Mouse (Mus musculus) midbrain, embryonic 11.5 days (tissue): ENCODE data around the gene Trp63. TPM values are rescaled to one million over a fixed set of nuclear protein-coding genes. Genes with fewer than 3 reads are reported as not detected.
A peak's percentile ranks its signal among the peaks of the same experiment; 100 is the strongest.

ENCODE experiments used
- ATAC-seq: fragments of 200-750 bp; cut with Nextera tagmentation; 2 replicates; pipeline ENCODE4 v1.8.0; 2017; ENCODE audit warnings: moderate TSS enrichment, moderate library complexity; ENCODE audit not compliant: low FRiP score
- DNase-seq: peaks from one replicate; pipeline ENCODE4 v3.0.0; 2015; ENCODE audit warnings: low spot score; ENCODE audit errors: missing footprints
- H3K27ac ChIP-seq: fragments of 300-500 bp; sonication (generic); 2 replicates; pipeline ENCODE4 v1.5.1; 2014; ENCODE audit warnings: low read depth, low read length
- H3K27me3 ChIP-seq: fragments of 300-500 bp; sonication (generic); 2 replicates; pipeline ENCODE4 v1.6.1; 2014; ENCODE audit warnings: mild to moderate bottlenecking, low read length, moderate library complexity, mixed read lengths; ENCODE audit not compliant: control insufficient read depth, insufficient read depth
- H3K36me3 ChIP-seq: fragments of 300-500 bp; sonication (generic); 2 replicates; pipeline ENCODE4 v1.6.1; 2014; ENCODE audit warnings: mild to moderate bottlenecking, low read length, moderate library complexity, mixed read lengths; ENCODE audit not compliant: control insufficient read depth, insufficient read depth
- H3K4me1 ChIP-seq: fragments of 300-500 bp; sonication (generic); 2 replicates; pipeline ENCODE4 v1.6.1; 2014; ENCODE audit warnings: low read length; ENCODE audit not compliant: control insufficient read depth, insufficient read depth
- H3K4me2 ChIP-seq: fragments of 300-500 bp; sonication (generic); 2 replicates; pipeline ENCODE4 v1.6.1; 2014; ENCODE audit warnings: mild to moderate bottlenecking, moderate library complexity
- H3K4me3 ChIP-seq: fragments of 300-500 bp; sonication (generic); 2 replicates; pipeline ENCODE4 v1.5.1; 2014; ENCODE audit warnings: low read depth, low read length
- H3K9ac ChIP-seq: fragments of 300-500 bp; sonication (generic); 2 replicates; pipeline ENCODE4 v1.6.1; 2014; ENCODE audit warnings: low read length
- H3K9me3 ChIP-seq: fragments of 300-500 bp; sonication (generic); 2 replicates; pipeline ENCODE4 v1.6.1; 2016; ENCODE audit warnings: low read length; ENCODE audit not compliant: control insufficient read depth
- WGBS: fragments of 180-500 bp; shearing (Covaris S2); extraction: QIAGEN DNeasy Blood & Tissue Kit; methylation state at CpG from one replicate; pipeline ENCODE4 v1.1.7; 2014; 5-methylcytosine and 5-hydroxymethylcytosine counted together
- polyA plus RNA-seq: library from polyadenylated mRNA; unstranded; fragments of >200 nt; fragmentation: Nextera tagmentation; extraction: Ambion mirVana; gene quantifications from 2 replicates; pipeline ENCODE4 v1.2.1, GENCODE M21; 2014

Gene Trp63
- polyA plus RNA-seq, 1 experiment from 2014 or later, result 2.1 TPM

DNA sequence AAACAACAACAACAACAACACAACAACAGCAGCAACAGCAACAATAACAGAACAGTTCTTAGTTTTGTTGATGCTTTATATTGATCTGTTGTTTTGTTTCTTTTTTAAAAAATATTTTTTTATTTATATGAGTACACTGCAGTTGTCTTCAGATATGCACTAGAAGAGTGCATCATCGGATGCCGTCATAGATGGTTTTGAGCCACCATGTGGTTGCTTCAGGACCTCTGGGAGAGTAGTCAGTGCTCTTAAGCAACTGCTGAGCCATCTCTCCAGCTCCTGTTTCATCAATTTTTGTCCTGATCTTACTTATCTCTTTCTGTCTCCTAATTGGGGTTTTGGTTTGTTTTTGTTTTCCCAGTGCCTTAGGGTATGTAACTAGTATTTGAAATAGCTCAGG, 17.7 kb downstream of the Trp63 start:
- Histone ChIP-seq H3K27me3 (no peaks in the 10 kb centered on the region), H3K9ac (no peak overlapping the region), H3K9me3 (no peaks in the 10 kb centered on the region), H3K27ac (no peak overlapping the region), H3K4me3 (no peak overlapping the region), H3K4me2 (no peak overlapping the region), H3K4me1 (no peaks in the 10 kb centered on the region), H3K36me3 (no peaks in the 10 kb centered on the region)
- DNase-seq (no peak), ATAC-seq (no peak)
- 85% methylated on average over 2 of the region's 2 CpGs for WGBS

DNA sequence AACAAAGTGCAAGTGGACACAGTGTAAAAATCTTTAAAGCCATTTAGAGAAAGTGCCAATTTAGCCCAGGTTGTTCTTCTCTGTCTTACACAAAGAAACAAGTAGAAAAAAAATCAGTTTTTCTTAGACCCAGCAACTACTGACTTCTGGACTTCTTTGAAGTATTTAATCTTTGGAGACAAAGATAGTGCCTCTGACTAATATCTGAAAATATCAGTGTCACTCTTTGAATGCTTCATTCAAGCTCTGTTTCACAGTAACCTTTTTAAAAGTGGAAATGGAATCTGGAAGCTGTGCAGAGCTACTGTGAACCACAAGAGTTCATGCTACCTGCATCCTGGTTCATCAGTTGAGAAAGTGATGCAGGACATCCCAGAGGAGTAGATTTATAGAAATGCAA, 22.7 kb downstream of the Trp63 start:
- no peak overlapping the region for H3K9ac ChIP-seq
- no peak overlapping the region for H3K27ac ChIP-seq
- H3K4me3 ChIP-seq, result no peak overlapping the region
- H3K27me3 ChIP-seq, result no peaks in the 10 kb centered on the region
- H3K36me3 ChIP-seq, result no peaks in the 10 kb centered on the region
- H3K4me2 ChIP-seq, result no peak overlapping the region
- no peaks in the 10 kb centered on the region for H3K9me3 ChIP-seq
- no peak for DNase-seq
- H3K4me1 ChIP-seq, result no peaks in the 10 kb centered on the region
- no peak for ATAC-seq

DNA sequence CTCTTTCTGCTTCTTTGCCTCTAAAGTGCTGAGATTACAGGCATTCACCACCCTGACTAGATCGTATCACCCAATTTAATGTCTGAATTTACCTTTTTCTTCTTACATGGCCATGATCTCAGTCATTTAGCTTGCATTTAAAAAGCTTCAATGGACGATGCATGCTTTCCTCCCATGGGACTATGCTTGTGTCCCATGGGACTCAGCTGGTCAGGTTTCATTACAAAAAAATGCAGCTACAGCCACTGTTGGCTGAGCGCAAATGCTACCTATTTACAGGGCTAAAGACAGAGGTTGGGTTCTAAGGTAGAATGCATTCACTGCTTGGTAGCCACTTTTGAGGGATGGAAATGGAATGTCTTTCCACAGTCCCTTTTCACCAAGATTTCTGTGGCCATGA, 32.2 kb downstream of the Trp63 start:
- DNase-seq, result no peak
- no peak overlapping the region for H3K9ac ChIP-seq
- H3K36me3 ChIP-seq, result no peaks in the 10 kb centered on the region
- no peaks in the 10 kb centered on the region for H3K27me3 ChIP-seq
- no peak overlapping the region for H3K27ac ChIP-seq
- no peak for ATAC-seq
- no peaks in the 10 kb centered on the region for H3K9me3 ChIP-seq
- no peaks in the 10 kb centered on the region for H3K4me1 ChIP-seq
- H3K4me3 ChIP-seq, result no peak overlapping the region
- 85% methylated on average over 3 of the region's 3 CpGs for WGBS
- H3K4me2 ChIP-seq, result no peak overlapping the region

DNA sequence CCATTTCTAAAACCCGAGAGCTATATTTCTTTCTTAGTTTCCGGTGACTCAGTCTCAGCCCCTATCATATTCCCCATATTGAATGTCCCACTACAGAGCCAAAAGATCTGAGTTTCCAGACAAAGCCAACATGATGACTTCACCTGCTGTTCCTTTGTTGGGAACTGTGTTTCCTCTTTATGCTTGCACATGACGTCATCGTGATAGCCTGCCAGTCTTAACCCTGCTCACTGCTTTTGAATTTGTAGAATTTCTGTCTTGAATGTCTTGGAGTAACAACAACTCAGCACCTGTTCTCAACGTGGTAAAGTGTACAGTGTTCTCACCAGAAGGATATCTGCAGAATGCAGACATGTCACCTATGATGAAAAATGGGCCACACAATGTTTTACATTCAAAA, 39.6 kb downstream of the Trp63 start:
- H3K27ac ChIP-seq, result no peak overlapping the region
- H3K4me1 ChIP-seq, result no peaks in the 10 kb centered on the region
- ATAC-seq (no peak), DNase-seq (no peak)
- H3K9ac ChIP-seq, result no peak overlapping the region
- H3K36me3 ChIP-seq, result no peaks in the 10 kb centered on the region
- H3K4me3 ChIP-seq, result no peak overlapping the region
- no peak overlapping the region for H3K4me2 ChIP-seq
- 79% methylated on average over 5 of the region's 5 CpGs for WGBS
- no peaks in the 10 kb centered on the region for H3K9me3 ChIP-seq
- H3K27me3 ChIP-seq, result no peaks in the 10 kb centered on the region

DNA sequence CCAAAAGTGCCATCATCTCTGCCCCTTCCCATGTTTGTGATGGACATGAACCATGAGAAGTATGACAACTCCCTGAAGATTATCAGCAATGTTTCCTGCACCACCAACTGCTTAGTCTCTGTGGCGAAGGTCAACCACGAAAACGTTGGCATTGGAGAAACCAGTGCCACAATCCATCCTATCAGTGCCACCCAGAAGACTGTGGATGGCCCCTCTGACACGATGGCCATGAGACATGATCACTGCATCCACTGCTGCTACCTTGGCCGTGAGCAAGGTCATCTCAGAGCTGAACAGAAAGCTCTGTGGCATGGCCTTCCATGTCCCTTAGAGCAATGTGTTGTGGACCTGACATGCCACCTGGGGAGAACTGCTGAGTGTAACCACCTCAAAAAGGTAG, 43.4 kb downstream of the Trp63 start:
- DNase-seq, result no peak
- Histone ChIP-seq H3K27me3 (no peaks in the 10 kb centered on the region), H3K4me3 (no peak overlapping the region), H3K4me1 (no peaks in the 10 kb centered on the region), H3K4me2 (no peak overlapping the region), H3K9ac (no peak overlapping the region), H3K36me3 (no peaks in the 10 kb centered on the region), H3K27ac (no peak overlapping the region), H3K9me3 (no peaks in the 10 kb centered on the region)
- ATAC-seq, result no peak
- WGBS, result 91% methylated on average over 5 of the region's 5 CpGs

DNA sequence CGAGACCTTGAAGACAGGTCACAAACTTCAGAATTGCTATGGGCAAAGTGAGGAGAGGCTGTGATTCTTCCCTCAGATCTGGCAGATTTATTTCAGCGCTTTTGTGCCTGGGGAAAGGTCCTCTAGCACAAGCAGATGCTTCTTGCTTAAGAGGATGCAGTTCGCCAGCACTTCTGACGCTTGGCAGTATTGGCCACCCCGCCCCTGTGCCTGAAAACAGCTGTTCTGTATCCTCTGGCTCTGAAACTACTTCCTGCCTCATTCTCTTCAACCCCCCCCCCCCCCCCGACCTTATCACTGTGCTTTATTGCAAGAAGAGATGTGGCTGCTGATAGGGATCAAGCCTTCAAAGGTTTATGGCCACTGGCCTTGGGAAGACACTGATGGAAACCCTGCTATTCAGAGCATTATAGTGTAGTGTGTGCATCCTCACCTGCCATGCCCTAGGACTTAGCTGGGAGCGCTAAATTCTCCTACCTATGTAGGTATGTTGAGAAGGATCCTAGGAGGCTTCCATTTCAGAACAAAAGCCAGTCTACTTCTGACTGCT, 44.5 kb downstream of the Trp63 start:
- no peaks in the 10 kb centered on the region for H3K9me3 ChIP-seq
- ATAC-seq (no peak), DNase-seq (no peak)
- H3K27ac ChIP-seq, result no peak overlapping the region
- no peak overlapping the region for H3K9ac ChIP-seq
- no peak overlapping the region for H3K4me3 ChIP-seq
- no peaks in the 10 kb centered on the region for H3K36me3 ChIP-seq
- WGBS, result 76% methylated on average over 7 of the region's 7 CpGs
- H3K4me1 ChIP-seq, result no peaks in the 10 kb centered on the region
- H3K27me3 ChIP-seq, result no peaks in the 10 kb centered on the region
- no peak overlapping the region for H3K4me2 ChIP-seq

DNA sequence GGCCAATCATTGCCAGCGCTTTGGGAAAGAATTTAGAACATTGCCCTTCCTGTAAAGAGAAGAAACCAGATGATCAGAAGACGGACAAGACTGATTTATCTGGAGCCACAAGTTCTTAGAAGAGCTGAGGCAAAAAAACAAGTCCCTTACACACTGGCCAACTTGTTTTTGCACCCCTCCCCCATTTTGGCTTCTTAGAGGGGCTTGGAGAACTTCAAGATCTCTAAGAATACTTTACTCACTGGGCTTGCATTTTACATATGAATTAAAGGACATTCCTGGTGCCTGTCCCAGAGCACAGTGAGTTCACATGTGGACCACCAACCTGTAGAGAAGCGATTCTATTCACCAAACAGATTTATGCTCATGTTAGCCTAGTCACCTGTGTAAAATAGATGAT, 53.3 kb downstream of the Trp63 start:
- H3K27me3 ChIP-seq, result no peaks in the 10 kb centered on the region
- no peaks in the 10 kb centered on the region for H3K36me3 ChIP-seq
- no peaks in the 10 kb centered on the region for H3K4me1 ChIP-seq
- H3K4me2 ChIP-seq, result no peak overlapping the region
- H3K9me3 ChIP-seq, result no peaks in the 10 kb centered on the region
- no peak overlapping the region for H3K27ac ChIP-seq
- no peak overlapping the region for H3K4me3 ChIP-seq
- H3K9ac ChIP-seq, result no peak overlapping the region
- DNase-seq (no peak), ATAC-seq (no peak)
- 76% methylated on average over 3 of the region's 3 CpGs for WGBS

DNA sequence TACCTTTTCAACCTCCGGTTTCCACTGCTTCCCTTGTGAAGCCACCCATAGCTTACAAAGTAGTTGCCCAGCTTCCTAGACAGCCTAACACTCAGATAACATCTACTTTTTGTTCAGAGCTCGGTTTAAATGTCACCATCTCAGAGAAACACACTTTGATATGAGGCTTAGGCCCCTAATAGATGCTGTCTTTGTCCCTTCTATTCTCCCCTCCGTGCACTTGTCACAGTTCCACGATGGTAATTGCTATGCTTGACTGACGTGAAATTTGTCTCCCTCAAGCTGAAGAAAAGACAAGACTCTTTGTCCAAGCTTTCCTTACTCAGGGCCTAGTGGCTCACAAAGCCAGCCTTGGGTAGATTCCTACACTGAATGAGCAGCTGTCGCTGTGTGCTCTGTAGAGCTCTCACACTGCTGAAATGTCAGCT, 54.1 kb downstream of the Trp63 start:
- H3K9me3 ChIP-seq, result no peaks in the 10 kb centered on the region
- no peak overlapping the region for H3K4me2 ChIP-seq
- DNase-seq, result peak; percentile 88
- no peak overlapping the region for H3K4me3 ChIP-seq
- H3K27ac ChIP-seq, result no peak overlapping the region
- no peaks in the 10 kb centered on the region for H3K36me3 ChIP-seq
- ATAC-seq, result peak; percentile 78
- 31% methylated on average over 6 of the region's 6 CpGs for WGBS
- no peak overlapping the region for H3K9ac ChIP-seq
- no peaks in the 10 kb centered on the region for H3K4me1 ChIP-seq
- H3K27me3 ChIP-seq, result no peaks in the 10 kb centered on the region

DNA sequence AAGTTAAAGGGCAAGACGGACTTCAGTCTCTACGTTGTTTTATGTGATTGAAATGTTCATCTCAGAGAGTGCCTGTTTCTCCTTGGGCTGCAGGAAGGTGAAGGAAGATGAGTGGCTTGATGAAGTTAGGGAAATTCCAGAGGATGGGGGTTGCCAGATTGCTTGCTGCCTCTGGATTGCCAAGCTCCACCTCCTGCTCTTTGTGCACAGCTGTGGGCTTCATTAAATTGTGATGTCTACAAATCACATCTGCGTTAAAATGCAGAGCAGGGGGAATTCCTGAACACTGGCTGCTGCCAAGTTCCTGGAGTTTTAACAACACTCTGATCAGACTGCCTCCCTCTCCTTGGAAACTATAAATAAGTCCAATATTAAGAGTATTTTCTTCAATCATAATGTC, 63.2 kb downstream of the Trp63 start:
- H3K4me2 ChIP-seq, result no peak overlapping the region
- WGBS, result 40% methylated on average over 3 of the region's 3 CpGs
- ATAC-seq, result no peak

DNA sequence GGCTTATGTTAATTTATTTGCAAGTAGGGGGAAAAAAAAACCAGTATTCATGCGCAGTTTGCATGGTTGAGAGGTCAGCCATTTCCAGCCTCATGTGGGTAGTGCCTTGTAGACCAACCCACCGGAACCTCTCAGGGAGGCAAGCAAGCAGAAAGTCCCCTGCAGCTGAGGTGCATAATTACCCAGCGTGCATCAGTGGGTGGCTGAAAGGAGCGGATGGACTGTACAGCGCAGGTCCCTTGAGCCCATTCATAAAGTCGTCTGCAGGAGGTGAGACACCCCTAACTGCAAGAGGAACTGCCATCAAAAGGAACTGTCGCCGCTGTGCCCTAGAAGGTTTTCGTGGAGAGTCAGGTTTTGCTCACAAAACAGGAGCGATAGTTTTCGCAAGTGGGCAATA, 68.3 kb downstream of the Trp63 start:
- Histone ChIP-seq H3K9ac (no peak overlapping the region), H3K4me1 (no peaks in the 10 kb centered on the region), H3K27me3 (no peaks in the 10 kb centered on the region), H3K27ac (no peak overlapping the region), H3K9me3 (no peaks in the 10 kb centered on the region), H3K4me3 (no peak overlapping the region), H3K4me2 (no peak overlapping the region), H3K36me3 (no peaks in the 10 kb centered on the region)
- ATAC-seq, result no peak
- 78% methylated on average over 11 of the region's 11 CpGs for WGBS
- DNase-seq, result no peak

More for the DNA sequence above, 63.2 kb downstream of the Trp63 start:
- no peaks in the 10 kb centered on the region for H3K27me3 ChIP-seq
- H3K4me3 ChIP-seq, result no peak overlapping the region
- no peaks in the 10 kb centered on the region for H3K36me3 ChIP-seq
- H3K4me1 ChIP-seq, result no peaks in the 10 kb centered on the region
- H3K27ac ChIP-seq, result no peak overlapping the region
- no peak for DNase-seq
- no peak overlapping the region for H3K9ac ChIP-seq
- no peaks in the 10 kb centered on the region for H3K9me3 ChIP-seq
